Mouse (Mus musculus) embryonic facial prominence, embryonic 15.5 days (tissue): ENCODE results near the gene Msi1. TPM values are rescaled to one million over a fixed set of nuclear protein-coding genes. Genes with fewer than 3 reads are reported as not detected.

Source experiments
- ATAC-seq: fragments of 200-750 bp; cut with Nextera tagmentation; 2 replicates; pipeline ENCODE4 v1.8.0; 2017; ENCODE audit warnings: low read depth, moderate TSS enrichment; ENCODE audit not compliant: insufficient number of reproducible peaks, low FRiP score, low TSS enrichment
- H3K27ac ChIP-seq: fragments of 300-500 bp; sonication (generic); replicated peaks from 2 replicates; pipeline ENCODE4 v1.5.1; 2015; ENCODE audit warnings: mild to moderate bottlenecking, inconsistent platforms
- H3K27me3 ChIP-seq: fragments of 300-500 bp; sonication (generic); 2 replicates; pipeline ENCODE4 v1.6.1; 2015; ENCODE audit warnings: inconsistent platforms
- H3K36me3 ChIP-seq: fragments of 300-500 bp; sonication (generic); 2 replicates; pipeline ENCODE4 v1.6.1; 2015; ENCODE audit warnings: mild to moderate bottlenecking, inconsistent platforms
- H3K4me1 ChIP-seq: fragments of 300-500 bp; sonication (generic); 2 replicates; pipeline ENCODE4 v1.6.1; 2015; ENCODE audit warnings: inconsistent platforms
- H3K4me2 ChIP-seq: fragments of 300-500 bp; sonication (generic); replicated peaks from 2 replicates; pipeline ENCODE4 v1.6.1; 2015; ENCODE audit warnings: mild to moderate bottlenecking, inconsistent platforms
- H3K4me3 ChIP-seq: fragments of 300-500 bp; sonication (generic); replicated peaks from 2 replicates; pipeline ENCODE4 v1.5.1; 2015; ENCODE audit warnings: mild to moderate bottlenecking, inconsistent platforms
- H3K9ac ChIP-seq: fragments of 300-500 bp; sonication (generic); 2 replicates; pipeline ENCODE4 v1.6.1; 2015; ENCODE audit warnings: inconsistent platforms
- H3K9me3 ChIP-seq: fragments of 300-500 bp; sonication (generic); replicated peaks from 2 replicates; pipeline ENCODE4 v1.6.1; 2016; ENCODE audit warnings: inconsistent platforms
- WGBS: fragments of 180-500 bp; shearing (Covaris S2); methylation state at CpG from one replicate; pipeline ENCODE4 v1.1.7; 2015; 5-methylcytosine and 5-hydroxymethylcytosine counted together
- polyA plus RNA-seq: library from polyadenylated mRNA; unstranded; fragments of >200 nt; fragmentation: Nextera tagmentation; extraction: Ambion mirVana; gene quantifications from 2 replicates; pipeline ENCODE4 v1.2.1, GENCODE M21; 2015

The Msi1 gene
- polyA plus RNA-seq, 1 experiment from 2014 or later = 19.1 TPM

- Histone ChIP-seq H3K4me2 (no peak overlapping the region), H3K4me1 (peaks cover 12% of the 10 kb centered on the region), H3K9me3 (no peaks in the 10 kb centered on the region), H3K36me3 (peaks cover 4% of the 10 kb centered on the region), H3K9ac (no peak overlapping the region), H3K4me3 (no peak overlapping the region), H3K27ac (no peak overlapping the region), H3K27me3 (no peaks in the 10 kb centered on the region)
- ATAC-seq = no peak
- whole genome bisulfite sequencing = 72% methylated on average over 22 of the region's 22 CpGs
Observed at GRCm38 (mm10) chr5:115474174-115474828, 44.9 kb downstream of the Msi1 start.

- H3K4me1 ChIP-seq = peaks cover 16% of the 10 kb centered on the region
- 9% methylated on average over 22 of the region's 22 CpGs for WGBS
- no peaks in the 10 kb centered on the region for H3K27me3 ChIP-seq
- 0 out of 2 replicates have a peak overlapping the region, but pooled peaks have one; percentile 12 for H3K9ac ChIP-seq
- no peaks in the 10 kb centered on the region for H3K9me3 ChIP-seq
- H3K36me3 ChIP-seq = peaks cover 11% of the 10 kb centered on the region
- peak; percentile 80 for ATAC-seq
- H3K27ac ChIP-seq = 0 out of 2 replicates have a peak overlapping the region, but pooled peaks have one; percentile 11
- peak overlapping the region; percentile 46 for H3K4me3 ChIP-seq
- peak overlapping the region; percentile 58 for H3K4me2 ChIP-seq
Observed at GRCm38 (mm10) chr5:115475337-115476106, 46.1 kb downstream of the Msi1 start.

GRCm38 (mm10) chr5:115476107-115476727, 46.8 kb downstream of the Msi1 start:
- no peaks in the 10 kb centered on the region for H3K9me3 ChIP-seq
- peaks cover 16% of the 10 kb centered on the region for H3K4me1 ChIP-seq
- 35% methylated on average over 12 of the region's 12 CpGs for WGBS
- peak overlapping the region; percentile 46 for H3K4me3 ChIP-seq
- 0 out of 2 replicates have a peak overlapping the region, but pooled peaks have one; percentile 12 for H3K9ac ChIP-seq
- peak; percentile 28 for ATAC-seq
- no peaks in the 10 kb centered on the region for H3K27me3 ChIP-seq
- H3K36me3 ChIP-seq = peaks cover 11% of the 10 kb centered on the region
- 0 out of 2 replicates have a peak overlapping the region, but pooled peaks have one; percentile 11 for H3K27ac ChIP-seq
- peak overlapping the region; percentile 58 for H3K4me2 ChIP-seq

- Histone ChIP-seq H3K4me1 (peaks cover 27% of the 10 kb centered on the region), H3K4me3 (no peak overlapping the region), H3K9ac (no peak overlapping the region), H3K27me3 (no peaks in the 10 kb centered on the region; the same call in none of the 2 replicates), H3K27ac (no peak overlapping the region), H3K9me3 (no peaks in the 10 kb centered on the region), H3K4me2 (no peak overlapping the region), H3K36me3 (peaks cover 11% of the 10 kb centered on the region)
- WGBS = 45% methylated on average over 15 of the region's 15 CpGs
- ATAC-seq = no peak
Observed at GRCm38 (mm10) chr5:115479561-115479960, 50.2 kb downstream of the Msi1 start.

GRCm38 (mm10) chr5:115480101-115480500, 50.7 kb downstream of the Msi1 start:
- Histone ChIP-seq H3K4me1 (peaks cover 33% of the 10 kb centered on the region), H3K4me3 (peak overlapping the region; percentile 25), H3K9me3 (no peaks in the 10 kb centered on the region), H3K27ac (no peak overlapping the region), H3K36me3 (peaks cover 11% of the 10 kb centered on the region), H3K27me3 (no peaks in the 10 kb centered on the region; the same call in none of the 2 replicates), H3K4me2 (peak overlapping the region; percentile 41), H3K9ac (no peak overlapping the region)
- ATAC-seq = no peak
- WGBS = 21% methylated on average over 27 of the region's 27 CpGs

- Histone ChIP-seq H3K27ac (no peak overlapping the region), H3K4me1 (peaks cover 21% of the 10 kb centered on the region), H3K27me3 (no peaks in the 10 kb centered on the region; the same call in none of the 2 replicates), H3K4me3 (peak overlapping the region; percentile 5; the same call in 1 of the 2 replicates), H3K9ac (no peak overlapping the region), H3K9me3 (no peaks in the 10 kb centered on the region), H3K36me3 (peaks cover 9% of the 10 kb centered on the region), H3K4me2 (peak overlapping the region; percentile 15; the same call in 1 of the 2 replicates)
- 38% methylated on average over 38 of the region's 38 CpGs for WGBS
- ATAC-seq = no peak
Observed at GRCm38 (mm10) chr5:115482390-115483265, 53.2 kb downstream of the Msi1 start.

- H3K4me3 ChIP-seq = no peak overlapping the region
- peaks cover 7% of the 10 kb centered on the region for H3K36me3 ChIP-seq
- 41% methylated on average over 6 of the region's 6 CpGs for WGBS
- H3K27ac ChIP-seq = no peak overlapping the region
- no peaks in the 10 kb centered on the region for H3K9me3 ChIP-seq
- no peak for ATAC-seq
- no peaks in the 10 kb centered on the region; the same call in none of the 2 replicates for H3K27me3 ChIP-seq
- peaks cover 21% of the 10 kb centered on the region for H3K4me1 ChIP-seq
- no peak overlapping the region for H3K9ac ChIP-seq
- H3K4me2 ChIP-seq = no peak overlapping the region; the same call in 1 of the 2 replicates
Observed at GRCm38 (mm10) chr5:115483385-115483784, 54.0 kb downstream of the Msi1 start.

- H3K36me3 ChIP-seq = peaks cover 7% of the 10 kb centered on the region
- no peaks in the 10 kb centered on the region; the same call in none of the 2 replicates for H3K27me3 ChIP-seq
- peak; percentile 87 for ATAC-seq
- H3K27ac ChIP-seq = peak within 1 kb of the TSS; percentile 88
- H3K9me3 ChIP-seq = no peaks in the 10 kb centered on the region
- H3K4me2 ChIP-seq = peak within 1 kb of the TSS; percentile 69
- 5% methylated on average over 30 of the region's 30 CpGs for WGBS
- peaks cover 26% of the 10 kb centered on the region for H3K4me1 ChIP-seq
- peak within 1 kb of the TSS; percentile 56 for H3K9ac ChIP-seq
- peak within 1 kb of the TSS; percentile 53 for H3K4me3 ChIP-seq
Observed at GRCm38 (mm10) chr5:115483947-115484920, 54.8 kb downstream of the Msi1 start, which contains the start of gene Sirt4. TSS of gene Sirt4 (minus strand) at chr5:115484725.

- Histone ChIP-seq H3K4me1 (peaks cover 25% of the 10 kb centered on the region), H3K27me3 (no peaks in the 10 kb centered on the region; the same call in none of the 2 replicates), H3K9ac (peak overlapping the region; percentile 56; the same call in 1 of the 2 replicates), H3K4me3 (peak overlapping the region; percentile 53), H3K27ac (peak overlapping the region; percentile 88), H3K9me3 (no peaks in the 10 kb centered on the region), H3K4me2 (peak overlapping the region; percentile 69), H3K36me3 (no peaks in the 10 kb centered on the region)
- no peak for ATAC-seq
- 69% methylated on average over 5 of the region's 5 CpGs for WGBS
Observed at GRCm38 (mm10) chr5:115484996-115485395, 55.6 kb downstream of the Msi1 start.
